Mouse (Mus musculus) erythroblast, embryonic 14.5 days (primary cell): Measurements from ENCODE around the gene Jade1.

Experiments used
- GATA1 ChIP-seq: IDR thresholded peaks from 2 replicates; pipeline ENCODE4 v1.6.1; 2012; ENCODE audit warnings: low read length, inconsistent platforms, mixed read lengths
- TAL1 ChIP-seq: IDR thresholded peaks from 3 replicates; pipeline ENCODE4 v1.6.1; 2012; ENCODE audit warnings: low read length, inconsistent platforms, mixed read lengths

GRCm38 (mm10) chr3:41523006-41523375 is 32.5 kb upstream of the Jade1 start:
- no peak for TF ChIP-seq GATA1
- no peak for TF ChIP-seq TAL1
